Mouse (Mus musculus) hindbrain, embryonic 14.5 days (tissue): ENCODE results near the gene Bod1. TPM values are rescaled to one million over a fixed set of nuclear protein-coding genes. Genes with fewer than 3 reads are reported as not detected.

Source experiments
- ATAC-seq: fragments of 200-750 bp; cut with Nextera tagmentation; 2 replicates; pipeline ENCODE4 v1.8.0; 2017; ENCODE audit warnings: moderate number of reproducible peaks, mild to moderate bottlenecking, moderate TSS enrichment, moderate library complexity; ENCODE audit not compliant: low FRiP score
- DNase-seq: peaks from one replicate; pipeline ENCODE4 v3.0.0-alpha.2; 2015; ENCODE audit warnings: low spot score
- H3K27ac ChIP-seq: fragments of 300-500 bp; sonication (generic); 2 replicates; pipeline ENCODE4 v1.5.1; 2014; ENCODE audit warnings: mild to moderate bottlenecking, moderate library complexity
- H3K27me3 ChIP-seq: fragments of 300-500 bp; sonication (generic); 2 replicates; pipeline ENCODE4 v1.6.1; 2014; ENCODE audit warnings: mild to moderate bottlenecking, low read length, mixed read lengths; ENCODE audit not compliant: control insufficient read depth, insufficient read depth
- H3K36me3 ChIP-seq: fragments of 300-500 bp; sonication (generic); replicated peaks from 2 replicates; pipeline ENCODE4 v1.6.1; 2014; ENCODE audit not compliant: control insufficient read depth, insufficient read depth
- H3K4me1 ChIP-seq: fragments of 300-500 bp; sonication (generic); replicated peaks from 2 replicates; pipeline ENCODE4 v1.6.1; 2014; ENCODE audit warnings: antibody characterized with exemption, low read length, mixed read lengths; ENCODE audit not compliant: control insufficient read depth, insufficient read depth
- H3K4me2 ChIP-seq: fragments of 300-500 bp; sonication (generic); replicated peaks from 2 replicates; pipeline ENCODE4 v1.6.1; 2014; ENCODE audit warnings: mild to moderate bottlenecking, moderate library complexity
- H3K4me3 ChIP-seq: fragments of 300-500 bp; sonication (generic); replicated peaks from 2 replicates; pipeline ENCODE4 v1.5.1; 2014; ENCODE audit warnings: mild to moderate bottlenecking, low read length
- H3K9ac ChIP-seq: fragments of 300-500 bp; sonication (generic); 2 replicates; pipeline ENCODE4 v1.6.1; 2014
- H3K9me3 ChIP-seq: fragments of 300-500 bp; sonication (generic); 2 replicates; pipeline ENCODE4 v1.6.1; 2016; ENCODE audit warnings: low read length; ENCODE audit not compliant: control insufficient read depth
- WGBS: fragments of 180-500 bp; shearing (Covaris S2); extraction: QIAGEN DNeasy Blood & Tissue Kit; methylation state at CpG from one replicate; pipeline ENCODE4 v1.1.7; 2014; 5-methylcytosine and 5-hydroxymethylcytosine counted together
- polyA plus RNA-seq: library from polyadenylated mRNA; unstranded; fragments of >200 nt; fragmentation: Nextera tagmentation; extraction: Ambion mirVana; gene quantifications from 2 replicates; pipeline ENCODE4 v1.2.1, GENCODE M21; 2014

Bod1 gene
- polyA plus RNA-seq, 1 experiment from 2014 or later: 146 TPM

- Histone ChIP-seq H3K9ac (no peak overlapping the region), H3K4me3 (no peak overlapping the region), H3K36me3 (no peaks in the 10 kb centered on the region), H3K4me2 (no peak overlapping the region), H3K4me1 (no peaks in the 10 kb centered on the region), H3K9me3 (no peaks in the 10 kb centered on the region), H3K27ac (no peak overlapping the region), H3K27me3 (no peaks in the 10 kb centered on the region)
- WGBS: 63% methylated on average over 2 of the region's 2 CpGs
- ATAC-seq (no peak), DNase-seq (no peak)
These were observed 50.9 kb downstream of the Bod1 start for GRCm38 (mm10) chr11:31620796-31621195.

- ATAC-seq (no peak), DNase-seq (no peak)
- no peaks in the 10 kb centered on the region for H3K9me3 ChIP-seq
- WGBS: 82% methylated on average over 3 of the region's 3 CpGs
- H3K4me3 ChIP-seq: no peak overlapping the region
- no peak overlapping the region for H3K27ac ChIP-seq
- H3K4me1 ChIP-seq: no peaks in the 10 kb centered on the region
- no peak overlapping the region for H3K4me2 ChIP-seq
- H3K9ac ChIP-seq: no peak overlapping the region
- H3K36me3 ChIP-seq: no peaks in the 10 kb centered on the region
- H3K27me3 ChIP-seq: no peaks in the 10 kb centered on the region
These were observed 53.9 kb downstream of the Bod1 start for GRCm38 (mm10) chr11:31617797-31618196.

- ATAC-seq: no peak
These were observed 54.4 kb downstream of the Bod1 start for GRCm38 (mm10) chr11:31617236-31617635.

DNA sequence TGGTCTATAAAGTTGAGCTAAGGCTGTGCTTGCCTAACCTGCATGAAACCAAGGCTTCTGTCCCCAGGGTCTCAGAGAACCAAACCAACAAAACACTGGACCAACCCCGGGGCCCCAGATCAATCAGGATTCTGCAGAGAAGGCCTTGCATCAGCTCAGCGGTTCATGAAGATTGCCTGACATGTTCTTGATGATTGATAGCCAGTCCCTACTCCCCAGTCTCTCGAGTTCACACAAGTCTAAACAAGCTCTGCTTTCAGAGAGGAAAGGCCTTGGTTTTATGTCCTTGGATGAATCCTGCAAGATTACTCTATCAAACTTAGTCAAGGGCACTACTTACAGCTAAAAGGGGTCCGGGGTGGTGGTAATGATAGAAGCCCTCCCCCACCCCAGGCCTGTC is 55.0 kb downstream of the Bod1 start:
- Histone ChIP-seq H3K4me1 (no peaks in the 10 kb centered on the region), H3K36me3 (no peaks in the 10 kb centered on the region), H3K9ac (no peak overlapping the region), H3K4me3 (no peak overlapping the region), H3K27me3 (no peaks in the 10 kb centered on the region), H3K9me3 (no peaks in the 10 kb centered on the region), H3K4me2 (no peak overlapping the region), H3K27ac (no peak overlapping the region)
- DNase-seq (no peak), ATAC-seq (no peak)
- WGBS: 72% methylated on average over 4 of the region's 4 CpGs

More at GRCm38 (mm10) chr11:31617236-31617635, 54.4 kb downstream of the Bod1 start:
- Histone ChIP-seq H3K9ac (no peak overlapping the region), H3K4me2 (no peak overlapping the region), H3K27ac (no peak overlapping the region), H3K9me3 (no peaks in the 10 kb centered on the region), H3K4me1 (no peaks in the 10 kb centered on the region), H3K27me3 (no peaks in the 10 kb centered on the region), H3K36me3 (no peaks in the 10 kb centered on the region), H3K4me3 (no peak overlapping the region)
- 60% methylated on average over 3 of the region's 3 CpGs for WGBS
- no peak for DNase-seq

Other genes with a start within 250 kb of the Bod1 start
- gene Cpeb4, start 200.3 kb upstream of the Bod1 start, polyA plus RNA-seq: 37.6 and 40.9 TPM in 2 replicates